In genomic region chr7:139762522-139762921, GRCm38 (mm10) we compare ENCODE assay signal across 16 mouse cellular contexts.
"Had no signal": no experiment of that assay in that cellular context is flagged by ENCODE, and none has a peak within 500 bp of the region (broad histone marks: within the 10 kb centered on the region; RNA-seq: fewer than 3 reads in every experiment).

No protein-coding gene starts in this region.

- H3K4me1 ChIP-seq: liver, embryonic 13.5 days; midbrain, embryonic 10.5 days; neural tube, embryonic 13.5 days; stomach, embryonic 15.5 days had no signal

- H3K36me3 ChIP-seq: liver, embryonic 13.5 days; midbrain, embryonic 10.5 days; midbrain, embryonic 13.5 days; neural tube, embryonic 13.5 days; stomach, embryonic 15.5 days had no signal

- DNase-seq: kidney, postnatal 14 days; kidney, postnatal 4 days; layer of hippocampus, adult 9-11 months; liver, embryonic 13.5 days; lung, adult 2 months; right cerebral cortex, postnatal 25 days; spleen, adult 18-20 months; thymus, adult 18-20 months; thymus, postnatal 36 days had no signal

- H3K9me3 ChIP-seq: liver, embryonic 13.5 days; midbrain, embryonic 10.5 days; midbrain, embryonic 13.5 days; neural tube, embryonic 13.5 days; stomach, embryonic 15.5 days had no signal

- H3K9ac ChIP-seq: liver, embryonic 13.5 days; midbrain, embryonic 13.5 days; neural tube, embryonic 13.5 days; stomach, embryonic 15.5 days had no signal

- H3K27me3 ChIP-seq: liver, embryonic 13.5 days; midbrain, embryonic 13.5 days; neural tube, embryonic 13.5 days; stomach, embryonic 15.5 days had no signal

- H3K4me2 ChIP-seq: liver, embryonic 13.5 days; midbrain, embryonic 13.5 days; neural tube, embryonic 13.5 days; stomach, embryonic 15.5 days had no signal

- H3K27ac ChIP-seq: liver, embryonic 13.5 days; macrophage; midbrain, embryonic 10.5 days; midbrain, embryonic 13.5 days; neural tube, embryonic 13.5 days; stomach, embryonic 15.5 days had no signal

- ATAC-seq: midbrain, embryonic 13.5 days; midbrain, embryonic 16.5 days had no signal

- H3K4me3 ChIP-seq: liver, embryonic 13.5 days; midbrain, embryonic 10.5 days; midbrain, embryonic 13.5 days; myocyte; neural tube, embryonic 13.5 days; stomach, embryonic 15.5 days had no signal
